Mouse (Mus musculus) neural tube, embryonic 15.5 days (tissue): ENCODE measurements at regions not wholly inside any gene's neighbourhood (a gene's known extent, or its start where the extent isn't known, plus 50 kb on each side); places are given as distances from the start of the nearest gene placed in this dataset.
A peak's percentile ranks its signal among the peaks of the same experiment; 100 is the strongest.

ENCODE experiments used
- ATAC-seq: fragments of 200-750 bp; cut with Nextera tagmentation; 2 replicates; pipeline ENCODE4 v1.8.0; 2017; ENCODE audit warnings: mild to moderate bottlenecking, moderate TSS enrichment, moderate library complexity; ENCODE audit not compliant: low FRiP score
- H3K27ac ChIP-seq: fragments of 300-500 bp; sonication (generic); replicated peaks from 2 replicates; pipeline ENCODE4 v1.5.1; 2015; ENCODE audit warnings: mild to moderate bottlenecking, inconsistent platforms
- H3K27me3 ChIP-seq: fragments of 300-500 bp; sonication (generic); replicated peaks from 2 replicates; pipeline ENCODE4 v1.6.1; 2015; ENCODE audit warnings: inconsistent platforms
- H3K36me3 ChIP-seq: fragments of 300-500 bp; sonication (generic); 2 replicates; pipeline ENCODE4 v1.6.1; 2015; ENCODE audit warnings: inconsistent platforms
- H3K4me1 ChIP-seq: fragments of 300-500 bp; sonication (generic); 2 replicates; pipeline ENCODE4 v1.6.1; 2015; ENCODE audit warnings: inconsistent platforms
- H3K4me2 ChIP-seq: fragments of 300-500 bp; sonication (generic); 2 replicates; pipeline ENCODE4 v1.6.1; 2015; ENCODE audit warnings: inconsistent platforms, mild to moderate bottlenecking, moderate library complexity
- H3K4me3 ChIP-seq: fragments of 300-500 bp; sonication (generic); replicated peaks from 2 replicates; pipeline ENCODE4 v1.5.1; 2015; ENCODE audit warnings: mild to moderate bottlenecking, inconsistent platforms
- H3K9ac ChIP-seq: fragments of 300-500 bp; sonication (generic); replicated peaks from 2 replicates; pipeline ENCODE4 v1.6.1; 2015; ENCODE audit warnings: mild to moderate bottlenecking, inconsistent platforms
- H3K9me3 ChIP-seq: fragments of 300-500 bp; sonication (generic); replicated peaks from 2 replicates; pipeline ENCODE4 v1.6.1; 2016; ENCODE audit warnings: inconsistent platforms
- WGBS: fragments of 180-500 bp; shearing (Covaris S2); methylation state at CpG from one replicate; pipeline ENCODE4 v1.1.7; 2015; ENCODE audit warnings: mixed read lengths; 5-methylcytosine and 5-hydroxymethylcytosine counted together

DNA sequence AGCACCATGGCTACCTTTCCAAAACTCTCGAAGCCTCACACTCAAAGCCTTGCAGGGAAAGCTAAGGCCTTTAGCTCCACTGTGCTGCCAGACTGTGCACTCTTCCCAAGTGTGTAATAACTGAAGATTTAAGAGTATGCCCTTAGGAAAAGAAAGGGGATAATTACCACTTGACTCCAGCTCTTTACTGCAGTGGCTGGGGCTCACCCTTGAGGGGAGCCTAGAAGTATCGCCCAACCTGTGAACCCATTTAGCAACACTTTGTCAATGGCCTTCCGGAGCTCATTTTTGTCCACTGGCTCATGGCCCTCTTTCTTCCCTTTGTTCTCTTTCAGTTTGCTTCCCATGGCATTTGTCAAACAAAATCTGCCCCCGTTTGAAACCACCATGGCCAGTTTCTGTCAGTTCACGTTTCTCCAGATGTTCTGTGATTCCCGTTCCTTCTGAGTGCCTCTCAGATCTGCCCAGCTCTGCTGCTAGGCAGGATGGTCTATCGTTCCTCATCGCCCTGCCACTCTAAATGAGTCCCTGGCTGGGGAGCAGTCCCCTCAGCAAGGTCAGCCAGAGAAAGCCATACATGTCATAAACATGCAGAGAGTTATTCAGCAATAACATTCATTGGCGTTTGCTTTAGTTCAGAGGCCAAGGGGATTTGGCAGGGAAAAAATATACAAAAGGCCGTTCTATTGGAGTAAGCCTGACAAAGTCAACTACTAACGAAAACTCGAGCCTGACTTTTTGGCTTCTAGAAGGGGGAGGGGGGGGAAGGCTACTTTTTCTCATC, 80.9 kb upstream of the Nckap5 start:
- Histone ChIP-seq H3K36me3 (no peaks in the 10 kb centered on the region), H3K9me3 (no peaks in the 10 kb centered on the region), H3K4me2 (no peak overlapping the region), H3K4me3 (no peak overlapping the region), H3K4me1 (0 out of 2 replicates have a peak, but pooled peaks cover 4% of the 10 kb centered on the region), H3K9ac (no peak overlapping the region), H3K27me3 (no peaks in the 10 kb centered on the region; the same call in 1 of the 2 replicates), H3K27ac (0 out of 2 replicates have a peak overlapping the region, but pooled peaks have one; percentile 3)
- ATAC-seq: no peak
- 49% methylated on average over 12 of the region's 12 CpGs for WGBS

DNA sequence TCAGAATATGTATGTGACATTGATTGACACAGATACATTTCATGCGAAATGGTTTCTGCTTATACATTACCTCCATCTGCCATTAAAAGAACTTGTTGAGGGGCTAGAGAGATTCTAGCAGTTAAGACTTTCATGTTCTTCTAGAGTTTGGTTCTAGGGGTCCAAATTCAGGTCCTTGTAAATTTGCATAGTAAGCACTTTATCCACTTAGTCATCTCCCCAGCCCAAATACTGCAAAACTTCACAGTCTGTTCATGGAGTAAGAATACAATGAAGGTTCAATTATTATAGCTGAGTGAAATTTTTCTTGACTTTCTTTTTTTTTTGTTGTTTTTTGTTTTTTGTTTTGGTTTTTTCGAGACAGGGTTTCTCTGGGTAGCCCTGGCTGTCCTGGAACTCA, 76.8 kb upstream of the Nckap5 start:
- Histone ChIP-seq H3K4me2 (no peak overlapping the region), H3K9me3 (no peaks in the 10 kb centered on the region), H3K27ac (no peak overlapping the region), H3K4me1 (0 out of 2 replicates have a peak, but pooled peaks cover 4% of the 10 kb centered on the region), H3K9ac (no peak overlapping the region), H3K4me3 (no peak overlapping the region), H3K36me3 (no peaks in the 10 kb centered on the region), H3K27me3 (no peaks in the 10 kb centered on the region; the same call in 1 of the 2 replicates)
- WGBS: 96% methylated on average over 2 of the region's 2 CpGs
- no peak for ATAC-seq

DNA sequence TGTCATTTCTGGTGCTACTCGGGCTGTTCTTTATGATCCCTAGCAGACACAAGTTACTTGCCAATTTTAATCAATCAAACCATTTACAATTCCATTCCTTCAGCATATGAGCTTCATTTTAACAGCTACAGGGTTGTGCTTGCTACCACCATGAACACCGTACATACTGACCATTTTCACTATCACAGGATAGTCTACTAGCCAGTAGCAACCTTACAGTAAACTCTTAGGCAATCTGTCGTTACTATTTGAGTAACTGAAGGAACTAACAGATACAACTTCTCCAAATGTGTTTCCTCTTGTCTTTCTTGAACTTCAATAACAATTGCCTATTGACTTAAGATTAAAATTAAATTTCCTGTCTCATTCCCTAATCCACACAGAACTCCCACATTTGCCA, 67.9 kb upstream of the Nckap5 start:
- no peaks in the 10 kb centered on the region for H3K27me3 ChIP-seq
- WGBS: 87% methylated on average over 3 of the region's 3 CpGs
- H3K4me3 ChIP-seq: no peak overlapping the region
- ATAC-seq: no peak
- H3K9ac ChIP-seq: no peak overlapping the region
- no peak overlapping the region for H3K4me2 ChIP-seq
- no peaks in the 10 kb centered on the region for H3K4me1 ChIP-seq
- no peaks in the 10 kb centered on the region for H3K9me3 ChIP-seq
- no peaks in the 10 kb centered on the region for H3K36me3 ChIP-seq
- H3K27ac ChIP-seq: no peak overlapping the region

DNA sequence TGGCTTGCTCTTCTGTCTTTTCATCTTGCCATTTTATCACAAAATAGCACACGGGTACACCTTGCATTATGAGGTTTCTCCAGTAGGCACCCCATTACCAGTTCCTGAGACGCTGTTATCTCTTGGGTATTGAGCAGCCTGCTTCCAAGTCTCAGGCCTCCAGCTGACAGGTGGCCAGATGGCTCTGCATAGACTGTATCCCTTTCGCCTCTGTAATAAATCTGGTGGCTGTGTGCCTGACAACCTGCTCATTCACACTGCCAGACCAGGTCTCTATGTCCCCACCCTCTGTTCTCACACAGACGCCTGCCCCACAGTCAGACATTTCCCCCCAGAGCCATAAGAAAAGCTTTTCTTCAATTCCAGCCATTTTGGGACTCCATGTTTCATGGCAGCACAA, 66.3 kb upstream of the Nckap5 start:
- 44% methylated on average over 4 of the region's 4 CpGs for WGBS
- H3K9me3 ChIP-seq: no peaks in the 10 kb centered on the region
- H3K4me2 ChIP-seq: no peak overlapping the region
- no peak overlapping the region for H3K9ac ChIP-seq
- no peak overlapping the region for H3K4me3 ChIP-seq
- ATAC-seq: no peak
- H3K27ac ChIP-seq: no peak overlapping the region
- H3K27me3 ChIP-seq: no peaks in the 10 kb centered on the region
- H3K36me3 ChIP-seq: no peaks in the 10 kb centered on the region
- H3K4me1 ChIP-seq: no peaks in the 10 kb centered on the region

DNA sequence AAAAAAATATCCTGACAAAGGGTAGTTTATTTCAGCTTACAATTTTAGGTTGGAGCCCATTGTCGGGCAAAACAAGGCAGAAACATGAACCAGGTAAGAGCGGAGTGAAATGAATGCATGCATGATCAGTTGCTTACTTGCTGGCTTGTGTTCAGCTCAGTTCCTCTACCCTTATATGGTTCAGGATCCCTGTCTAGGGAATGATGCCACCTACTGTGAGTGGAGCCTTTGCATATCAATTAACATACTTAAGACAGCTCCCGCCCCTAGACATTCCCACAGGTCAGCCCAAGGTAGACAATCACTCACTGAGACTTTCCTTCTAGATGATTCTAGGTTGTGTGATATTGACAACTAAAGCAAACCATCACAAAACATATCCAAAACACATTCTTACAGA, 50.2 kb upstream of the Nckap5 start:
- Histone ChIP-seq H3K4me3 (no peak overlapping the region), H3K4me2 (no peak overlapping the region), H3K9me3 (no peaks in the 10 kb centered on the region), H3K36me3 (no peaks in the 10 kb centered on the region), H3K27ac (no peak overlapping the region), H3K9ac (no peak overlapping the region), H3K27me3 (no peaks in the 10 kb centered on the region), H3K4me1 (no peaks in the 10 kb centered on the region)
- 92% methylated on average over 3 of the region's 3 CpGs for WGBS
- no peak for ATAC-seq
